Comparison of ENCODE assay signal across 9 mouse cellular contexts in the genomic region with DNA sequence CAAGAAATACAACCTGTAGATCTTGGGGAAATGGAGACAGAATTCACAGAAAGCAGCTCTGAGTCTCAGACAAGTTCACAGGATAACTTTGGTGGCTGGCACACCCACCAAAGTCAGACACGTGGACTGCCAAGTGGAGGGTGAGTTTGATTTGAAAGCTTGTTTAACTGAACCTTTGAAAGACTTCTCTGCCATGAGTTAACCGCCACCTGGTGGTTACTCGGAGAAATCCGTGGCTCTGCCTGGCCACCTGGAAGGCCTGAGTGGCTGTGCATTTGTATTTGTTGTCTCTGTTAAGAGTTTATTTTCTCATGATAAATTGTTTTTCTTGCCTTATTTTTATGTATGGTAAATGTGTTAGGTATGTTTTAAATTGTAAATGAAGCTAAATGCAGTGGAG. TPM values are rescaled to one million over a fixed set of nuclear protein-coding genes. Genes with fewer than 3 reads are reported as not detected.
DNase-seq lines count a peak whose midpoint lies in the region; ATAC-seq and TF ChIP-seq lines count a peak whose summit lies in the region.
"Had no signal": no experiment of that assay in that cellular context is flagged by ENCODE, and none has a peak within 500 bp of the region (broad histone marks: within the 10 kb centered on the region; RNA-seq: fewer than 3 reads in every experiment).

No protein-coding gene starts in this region.

- no peaks in the 10 kb centered on the region for H3K79me2 ChIP-seq in heart, adult 2 months (replicated peaks; ENCODE audit: control insufficient read depth, insufficient read depth, low read length)

- H3K9ac ChIP-seq in heart, adult 2 months (ENCODE audit: low read depth, low read length), result no peak overlapping the region

- no peak overlapping the region for H3K27ac ChIP-seq in heart, adult 2 months
- H3K27ac ChIP-seq in testis, adult 2 months (ENCODE audit: control insufficient read depth, insufficient read depth, low read depth, low read length), result no peak overlapping the region

- no peaks in the 10 kb centered on the region for H3K36me3 ChIP-seq in heart, adult 2 months (ENCODE audit: control insufficient read depth, insufficient read depth, low read length)
- no peaks in the 10 kb centered on the region for H3K36me3 ChIP-seq in testis, adult 2 months (ENCODE audit: control insufficient read depth, insufficient read depth, low read length)

- ATAC-seq in monocyte, adult 5-6 weeks (replicated peaks; ENCODE audit: insufficient number of reproducible peaks, low FRiP score, low TSS enrichment, poor library complexity, severe bottlenecking), result no peak

- TF ChIP-seq POLR2A in heart, adult 2 months (IDR thresholded peaks at IDR 0.05; ENCODE audit: insufficient read depth, low read depth, low read length), result no peak
- no peak for TF ChIP-seq POLR2A in testis, adult 2 months (IDR thresholded peaks at IDR 0.05; ENCODE audit: control insufficient read depth, low read depth, low read length)

- no peak for TF ChIP-seq EP300 in heart, adult 2 months (IDR thresholded peaks at IDR 0.05; ENCODE audit: insufficient read depth, low read depth, low read length)

- peak; percentile 82 for TF ChIP-seq CTCF in heart, adult 2 months (IDR thresholded peaks at IDR 0.05)
- TF ChIP-seq CTCF in testis, adult 2 months (IDR thresholded peaks at IDR 0.05; ENCODE audit: control insufficient read depth, insufficient read depth, insufficient replicate concordance, low read depth, low read length), result peak; percentile 41; the same call in 1 of the 2 replicates

- H3K4me3 ChIP-seq in heart, adult 2 months, result no peak overlapping the region
- H3K4me3 ChIP-seq in testis, adult 2 months (ENCODE audit: control insufficient read depth, low read depth, low read length), result no peak overlapping the region

- H3K4me1 ChIP-seq in heart, adult 2 months (ENCODE audit: control insufficient read depth, insufficient read depth, low read length), result no peaks in the 10 kb centered on the region; the same call in 1 of the 2 replicates
- H3K4me1 ChIP-seq in testis, adult 2 months (ENCODE audit: control insufficient read depth, insufficient read depth, low read length), result peaks cover 3% of the 10 kb centered on the region

- peak in 1 of 2 experiments; percentile 40 for DNase-seq in heart, adult 2 months
- no peak for DNase-seq in heart, postnatal 25 days (ENCODE audit: low spot score)
- no peak for DNase-seq in testis, postnatal 14 days (ENCODE audit: low spot score)
- DNase-seq in cerebellum, adult 9-10 months, result peak; percentile 67
- peak; percentile 47 to 64 for DNase-seq in left cerebral cortex, postnatal 25 days (ENCODE audit: low spot score in 2 of 2)
- DNase-seq in right cerebral cortex, postnatal 14 days, result peak; percentile 48

- intact Hi-C loops in heart, adult 2 months (cut with DNase I), result loop anchor here (5.0 kb wide), 1 partner anchor 35 kb away; no protein-coding TSS in a partner anchor
- intact Hi-C loops in heart, postnatal 25 days (cut with DNase I), result loop anchor here (1.0 to 5.0 kb wide), 2 partner anchors 10 to 35 kb away; no protein-coding TSS in a partner anchor
- intact Hi-C loops in left cerebral cortex, postnatal 25 days (cut with DNase I), result no loop called here

- 9% methylated on average over 4 of the region's 4 CpGs for WGBS in heart, adult 2 months

- H3K27me3 ChIP-seq in heart, adult 2 months (ENCODE audit: control insufficient read depth, insufficient read depth, low read length), result no peaks in the 10 kb centered on the region
- H3K27me3 ChIP-seq in testis, adult 2 months (ENCODE audit: control insufficient read depth, insufficient read depth, low read length), result no peaks in the 10 kb centered on the region

RNA-seq across cellular contexts. Expression of gene Gm26661, which starts 10.4 kb away (rescaled TPM):
- not detected for total RNA-seq in heart, adult 2 months (2021)
- not detected in 2 replicates for polyA plus RNA-seq in heart, adult 2 months (2012; rRNA removed)
- not detected for total RNA-seq in heart, postnatal 25 days (2021)
- 126 TPM in 2 replicates for polyA plus RNA-seq in testis, adult 2 months (2012; rRNA removed)
- not detected for total RNA-seq in left cerebral cortex, postnatal 25 days (2021)
- total RNA-seq in monocyte, adult 5-6 weeks (2017), result not detected in 3 replicates
- polyA plus RNA-seq: intestine, embryonic 14.5 days had no signal

RNA-seq across cellular contexts. Expression of gene Flnb, which starts 15.9 kb away (rescaled TPM):
- 10 to 100 TPM; 17.0 to 22.7 TPM for total RNA-seq in heart, adult 2 months (2021)
- 9.6 and 18.2 TPM in 2 replicates for polyA plus RNA-seq in heart, adult 2 months (2012; rRNA removed)
- total RNA-seq in heart, postnatal 25 days (2021), result 10 to 100 TPM; 21.9 to 27.7 TPM
- polyA plus RNA-seq in testis, adult 2 months (2012; rRNA removed), result 9.8 and 11.3 TPM in 2 replicates
- total RNA-seq in left cerebral cortex, postnatal 25 days (2021), result 10 to 100 TPM; 30.6 to 44.1 TPM
- 8.0 to 12.0 TPM (median 8.2 TPM) in 3 replicates for total RNA-seq in monocyte, adult 5-6 weeks (2017)

Comparison
In these comparisons a context has a peak if more than half of its experiments do, and no peak if none do; other contexts are left out.
1. DNase-seq: peak in cerebellum, adult 9-10 months (single experiment), left cerebral cortex, postnatal 25 days (2 of 2) and right cerebral cortex, postnatal 14 days (single experiment); none in heart, postnatal 25 days (single experiment) and testis, postnatal 14 days (single experiment).